Mouse (Mus musculus): ENCODE results near the gene Nipa2. TPM values are rescaled to one million over a fixed set of nuclear protein-coding genes. Genes with fewer than 3 reads are reported as not detected.

Nipa2 gene
- polyA plus RNA-seq (2012; rRNA removed) = 25.9 and 44.5 TPM in 2 replicates

GRCm38 (mm10) chr7:55962004-55962908 lies at the start of gene Nipa2:
Gene Nipa2, minus strand, starts transcription at chr7:55962476.

Other genes starting within 250 kb of the Nipa2 start
- 1.0 and 2.1 TPM in 2 replicates for gene Siglech, start 194.3 kb downstream of the Nipa2 start, polyA plus RNA-seq (2012; rRNA removed)
- 5.2 and 5.4 TPM in 2 replicates for gene Tubgcp5, start 168.3 kb downstream of the Nipa2 start, polyA plus RNA-seq (2012; rRNA removed)
- 43.5 and 55.4 TPM in 2 replicates for gene Cyfip1, start 120.7 kb downstream of the Nipa2 start, polyA plus RNA-seq (2012; rRNA removed)
- gene Nipa1, start 57.5 kb upstream of the Nipa2 start, polyA plus RNA-seq (2012; rRNA removed) = 7.0 and 8.3 TPM in 2 replicates
- 18.1 and 20.4 TPM in 2 replicates for gene Herc2, start 87.7 kb upstream of the Nipa2 start, polyA plus RNA-seq (2012; rRNA removed)

Data from ovary, adult 2 months (tissue).